Mouse (Mus musculus): Measurements from ENCODE around the gene Zmynd8. TPM values are rescaled to one million over a fixed set of nuclear protein-coding genes. Genes with fewer than 3 reads are reported as not detected.

The Zmynd8 gene
- polyA plus RNA-seq (2015; fragmentation: Nextera tagmentation; extraction: Ambion mirVana) = 69.8 and 81.5 TPM in 2 replicates

DNA sequence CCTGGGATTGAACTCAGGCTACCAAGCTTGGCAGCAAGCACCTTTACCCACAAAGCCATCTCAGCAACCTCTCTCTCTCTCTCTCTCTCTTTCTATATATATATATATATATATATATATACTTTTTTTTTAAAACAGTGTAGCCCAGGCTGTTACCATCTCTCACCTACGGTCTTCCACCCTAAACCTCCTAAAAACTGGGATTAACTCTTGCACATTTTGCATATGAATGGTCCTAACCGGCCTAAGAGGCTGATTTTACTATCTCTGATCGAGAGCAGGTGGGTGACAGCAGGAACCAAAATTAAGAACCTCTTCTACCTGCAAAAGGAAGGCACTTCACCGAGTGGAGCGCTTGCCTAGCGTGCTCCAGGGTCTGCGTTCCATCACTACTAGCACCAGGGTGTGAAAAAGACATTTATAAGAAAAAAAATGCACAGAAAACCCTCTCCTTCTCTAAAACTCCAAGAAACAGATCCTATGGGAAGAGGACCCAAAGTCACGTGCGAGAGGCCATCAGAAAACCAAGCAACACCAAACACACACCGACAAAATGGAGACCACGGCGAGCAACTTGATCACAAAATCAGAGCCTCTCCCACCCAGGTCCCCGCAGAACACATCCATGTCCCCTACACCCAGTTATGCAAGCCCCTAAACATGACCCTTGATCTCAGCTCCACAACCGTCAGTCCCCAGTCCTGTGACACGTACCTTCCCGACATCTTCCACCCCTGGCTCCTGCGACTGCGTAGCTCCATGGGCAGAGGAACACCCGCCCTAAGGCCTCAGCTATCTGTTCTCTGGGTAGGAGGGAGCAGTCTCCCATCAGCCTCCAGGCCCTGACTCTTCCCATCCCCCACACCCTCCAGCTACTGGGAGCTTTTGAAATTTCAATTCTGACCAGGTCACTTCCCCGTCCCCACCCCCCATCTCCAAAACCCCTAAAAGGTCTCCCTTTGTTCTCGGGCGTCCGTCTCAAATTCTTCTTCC is at the start of gene Zmynd8:
Zmynd8 (minus strand) TSS at position 815 of the 993 bp plus-strand sequence.
- no peak for ATAC-seq
- Histone ChIP-seq H3K27me3 (replicated peaks; ENCODE audit: control insufficient read depth, insufficient read depth, low read length) (no peaks in the 10 kb centered on the region), H3K27ac (ENCODE audit: low read length) (no peak within 1 kb of the TSS), H3K9ac (replicated peaks; ENCODE audit: low read depth, low read length) (no peak within 1 kb of the TSS), H3K4me1 (replicated peaks; ENCODE audit: control insufficient read depth, insufficient read depth, low read length) (peaks cover 8% of the 10 kb centered on the region; the same call in 1 of the 2 replicates), H3K36me3 (ENCODE audit: control insufficient read depth, insufficient read depth) (no peaks in the 10 kb centered on the region), H3K9me3 (ENCODE audit: control insufficient read depth, low read length) (no peaks in the 10 kb centered on the region), H3K4me2 (ENCODE audit: low read length) (no peak within 1 kb of the TSS), H3K4me3 (replicated peaks; ENCODE audit: low read length) (no peak within 1 kb of the TSS)
- WGBS = 43% methylated on average over 23 of the region's 23 CpGs

DNA sequence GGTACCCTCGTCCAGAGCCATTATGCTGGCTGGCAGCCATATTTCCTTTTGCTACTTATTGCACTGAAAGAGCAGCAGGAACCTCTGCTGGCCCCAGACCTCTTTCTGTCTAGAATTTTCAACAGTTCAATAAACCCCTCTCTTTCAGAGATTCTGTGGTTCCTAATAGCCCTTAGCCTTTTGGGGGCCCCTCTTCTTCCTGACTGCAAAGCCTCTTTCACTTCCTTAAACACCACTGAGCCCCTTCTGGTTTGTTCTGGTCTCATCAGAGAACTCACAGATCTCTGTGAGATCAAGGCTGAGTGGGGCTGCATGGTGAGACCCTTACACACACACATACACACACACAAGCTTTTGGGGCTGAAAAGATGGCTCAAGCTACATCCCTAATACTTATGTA is 49.2 kb upstream of the Zmynd8 start:
- 31% methylated on average over 1 of the region's 1 CpGs for WGBS
- H3K36me3 ChIP-seq (ENCODE audit: control insufficient read depth, insufficient read depth) = no peaks in the 10 kb centered on the region
- no peak overlapping the region for H3K4me3 ChIP-seq (replicated peaks; ENCODE audit: low read length)
- no peak overlapping the region for H3K9ac ChIP-seq (replicated peaks; ENCODE audit: low read depth, low read length)
- no peaks in the 10 kb centered on the region for H3K27me3 ChIP-seq (replicated peaks; ENCODE audit: control insufficient read depth, insufficient read depth, low read length)
- no peaks in the 10 kb centered on the region for H3K4me1 ChIP-seq (replicated peaks; ENCODE audit: control insufficient read depth, insufficient read depth, low read length)
- ATAC-seq = no peak
- no peak overlapping the region for H3K27ac ChIP-seq (ENCODE audit: low read length)
- no peak overlapping the region for H3K4me2 ChIP-seq (ENCODE audit: low read length)
- no peaks in the 10 kb centered on the region for H3K9me3 ChIP-seq (ENCODE audit: control insufficient read depth, low read length)

DNA sequence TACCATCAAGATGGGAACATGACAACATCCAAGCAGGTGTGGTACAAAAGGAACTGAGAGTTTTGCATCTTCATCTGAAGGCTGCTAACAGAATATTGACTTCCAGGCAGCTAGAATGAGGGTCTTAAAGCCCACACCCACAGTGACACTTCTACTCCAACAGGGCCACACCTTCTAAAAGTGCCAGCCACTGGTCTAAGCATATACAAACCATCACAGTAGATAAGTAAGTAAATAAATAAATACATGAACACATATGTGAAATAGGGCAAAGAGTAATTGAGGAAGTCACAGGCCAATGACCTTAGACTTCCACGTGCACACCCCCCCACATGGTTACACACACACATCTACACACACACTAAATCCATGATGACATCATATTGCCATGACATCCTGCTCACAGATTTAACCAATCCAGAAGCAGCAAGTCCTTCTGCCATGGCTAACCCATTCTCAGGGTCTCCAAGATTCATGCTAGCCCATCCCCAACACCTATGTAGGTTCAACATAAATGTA is 47.3 kb upstream of the Zmynd8 start:
- no peaks in the 10 kb centered on the region for H3K36me3 ChIP-seq (ENCODE audit: control insufficient read depth, insufficient read depth)
- no peak overlapping the region for H3K4me3 ChIP-seq (replicated peaks; ENCODE audit: low read length)
- no peaks in the 10 kb centered on the region for H3K4me1 ChIP-seq (replicated peaks; ENCODE audit: control insufficient read depth, insufficient read depth, low read length)
- H3K9me3 ChIP-seq (ENCODE audit: control insufficient read depth, low read length) = no peaks in the 10 kb centered on the region
- ATAC-seq = no peak
- H3K27ac ChIP-seq (ENCODE audit: low read length) = no peak overlapping the region
- 87% methylated on average over 1 of the region's 1 CpGs for WGBS
- no peak overlapping the region for H3K9ac ChIP-seq (replicated peaks; ENCODE audit: low read depth, low read length)
- H3K4me2 ChIP-seq (ENCODE audit: low read length) = no peak overlapping the region
- no peaks in the 10 kb centered on the region for H3K27me3 ChIP-seq (replicated peaks; ENCODE audit: control insufficient read depth, insufficient read depth, low read length)

DNA sequence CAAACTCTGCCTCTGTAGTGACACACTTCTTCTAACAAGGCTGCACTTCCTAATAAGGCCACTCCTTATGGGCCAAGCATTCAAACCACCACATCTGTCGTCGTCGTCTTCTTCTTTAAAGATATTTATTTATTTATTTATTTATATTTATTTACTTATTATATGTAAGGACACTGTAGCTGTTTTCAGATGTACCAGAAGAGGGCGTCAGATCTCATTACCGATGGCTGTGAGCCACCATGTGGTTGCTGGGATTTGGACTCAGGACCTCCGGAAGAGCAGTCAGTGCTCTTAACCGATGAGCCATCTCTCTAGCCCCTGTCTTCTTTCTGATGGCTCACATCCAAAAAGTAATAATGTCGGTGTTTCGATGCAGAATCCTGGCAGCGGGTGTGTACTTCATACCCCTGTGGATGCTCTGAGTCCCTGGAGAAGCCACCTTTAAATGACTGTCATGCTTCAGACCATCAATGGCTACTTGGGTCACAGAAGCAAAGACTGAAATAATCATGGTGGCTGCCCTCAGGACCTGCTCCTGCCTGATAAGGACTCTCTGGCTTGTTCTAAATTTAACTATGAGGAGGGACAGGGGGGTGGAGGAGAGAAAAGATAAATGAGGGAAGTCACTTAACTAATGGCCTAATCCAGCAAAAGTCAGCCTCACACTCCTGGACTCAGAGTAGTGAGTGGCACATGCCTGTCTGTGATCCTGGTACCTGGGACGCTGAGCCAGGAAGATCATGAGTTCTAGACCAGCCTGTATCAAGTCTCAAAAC is 45.9 kb upstream of the Zmynd8 start:
- Histone ChIP-seq H3K27me3 (replicated peaks; ENCODE audit: control insufficient read depth, insufficient read depth, low read length) (no peaks in the 10 kb centered on the region), H3K4me2 (ENCODE audit: low read length) (no peak overlapping the region), H3K36me3 (ENCODE audit: control insufficient read depth, insufficient read depth) (no peaks in the 10 kb centered on the region), H3K4me1 (replicated peaks; ENCODE audit: control insufficient read depth, insufficient read depth, low read length) (no peaks in the 10 kb centered on the region), H3K9ac (replicated peaks; ENCODE audit: low read depth, low read length) (no peak overlapping the region), H3K9me3 (ENCODE audit: control insufficient read depth, low read length) (no peaks in the 10 kb centered on the region), H3K4me3 (replicated peaks; ENCODE audit: low read length) (no peak overlapping the region), H3K27ac (ENCODE audit: low read length) (no peak overlapping the region)
- ATAC-seq = no peak
- 78% methylated on average over 11 of the region's 11 CpGs for WGBS

DNA sequence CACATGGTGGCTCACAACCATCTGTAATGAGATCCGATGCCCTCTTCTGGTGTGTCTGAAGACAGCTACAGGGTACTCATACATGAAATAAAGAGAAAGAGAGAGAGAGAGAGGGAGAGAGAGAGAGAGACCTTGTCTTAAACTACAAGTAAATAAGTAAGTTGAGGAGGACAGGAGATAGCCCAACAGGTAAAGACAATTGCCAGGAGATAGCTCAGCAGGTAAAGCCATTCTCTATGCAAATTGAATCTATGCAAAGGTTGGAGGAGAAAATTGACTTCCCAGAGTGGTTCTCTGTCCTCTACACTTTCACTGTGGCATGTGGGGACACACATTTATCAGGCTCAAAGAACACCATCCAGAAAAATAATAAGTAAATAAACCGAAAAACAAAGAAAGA is 44.3 kb upstream of the Zmynd8 start:
- no peak overlapping the region for H3K4me2 ChIP-seq (ENCODE audit: low read length)
- no peak overlapping the region for H3K9ac ChIP-seq (replicated peaks; ENCODE audit: low read depth, low read length)
- H3K27ac ChIP-seq (ENCODE audit: low read length) = no peak overlapping the region
- no peaks in the 10 kb centered on the region for H3K4me1 ChIP-seq (replicated peaks; ENCODE audit: control insufficient read depth, insufficient read depth, low read length)
- no peaks in the 10 kb centered on the region for H3K27me3 ChIP-seq (replicated peaks; ENCODE audit: control insufficient read depth, insufficient read depth, low read length)
- no peaks in the 10 kb centered on the region for H3K9me3 ChIP-seq (ENCODE audit: control insufficient read depth, low read length)
- 98% methylated on average over 2 of the region's 2 CpGs for WGBS
- no peaks in the 10 kb centered on the region for H3K36me3 ChIP-seq (ENCODE audit: control insufficient read depth, insufficient read depth)
- no peak overlapping the region for H3K4me3 ChIP-seq (replicated peaks; ENCODE audit: low read length)
- ATAC-seq = no peak

DNA sequence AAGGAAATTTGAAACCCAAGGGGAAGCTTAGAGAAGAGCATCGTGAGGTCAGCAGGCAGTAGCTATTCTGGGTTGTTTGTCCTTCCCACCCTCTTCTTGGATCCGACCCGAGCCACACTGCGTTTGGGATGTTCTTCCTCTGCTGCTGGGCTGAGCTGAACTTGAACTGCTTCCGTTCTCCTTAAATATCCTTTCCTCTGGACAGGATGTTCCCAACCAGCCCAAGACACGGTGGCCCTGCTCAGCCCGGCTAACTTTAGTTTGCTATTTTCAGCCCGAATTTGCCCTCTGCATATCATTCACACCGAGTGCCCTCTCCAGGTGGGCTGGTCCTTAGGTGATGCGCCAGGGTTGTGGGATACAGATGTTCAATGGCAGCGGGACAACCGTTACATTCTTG is 37.3 kb upstream of the Zmynd8 start:
- H3K4me1 ChIP-seq (replicated peaks; ENCODE audit: control insufficient read depth, insufficient read depth, low read length) = no peaks in the 10 kb centered on the region
- 74% methylated on average over 12 of the region's 12 CpGs for WGBS

DNA sequence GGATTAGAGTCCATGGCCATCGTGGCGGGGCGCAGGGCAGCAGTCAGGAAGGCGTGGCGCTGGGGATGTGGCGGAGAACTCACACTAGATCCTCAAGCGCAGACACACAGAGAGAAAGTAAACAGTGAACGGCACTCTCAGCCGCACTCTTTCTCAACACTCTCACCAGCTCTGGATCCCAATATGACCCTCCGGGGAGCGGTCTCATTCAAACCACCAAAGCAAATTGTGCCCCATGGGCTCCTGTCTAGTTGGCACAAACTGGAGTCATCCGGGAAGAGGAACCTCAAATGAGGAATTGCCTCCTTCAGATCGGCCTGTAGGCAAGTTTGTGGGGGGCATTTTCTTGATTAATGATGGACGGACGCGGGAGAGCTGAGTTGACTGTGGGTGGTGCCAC is 28.9 kb upstream of the Zmynd8 start:
- Histone ChIP-seq H3K4me2 (ENCODE audit: low read length) (no peak overlapping the region), H3K27me3 (replicated peaks; ENCODE audit: control insufficient read depth, insufficient read depth, low read length) (no peaks in the 10 kb centered on the region), H3K4me3 (replicated peaks; ENCODE audit: low read length) (no peak overlapping the region), H3K9me3 (ENCODE audit: control insufficient read depth, low read length) (no peaks in the 10 kb centered on the region), H3K9ac (replicated peaks; ENCODE audit: low read depth, low read length) (no peak overlapping the region), H3K27ac (ENCODE audit: low read length) (no peak overlapping the region), H3K36me3 (ENCODE audit: control insufficient read depth, insufficient read depth) (no peaks in the 10 kb centered on the region), H3K4me1 (replicated peaks; ENCODE audit: control insufficient read depth, insufficient read depth, low read length) (no peaks in the 10 kb centered on the region)
- ATAC-seq = no peak
- 94% methylated on average over 16 of the region's 16 CpGs for WGBS

More for the DNA sequence above, 37.3 kb upstream of the Zmynd8 start:
- Histone ChIP-seq H3K9ac (replicated peaks; ENCODE audit: low read depth, low read length) (no peak overlapping the region), H3K4me2 (ENCODE audit: low read length) (no peak overlapping the region), H3K9me3 (ENCODE audit: control insufficient read depth, low read length) (no peaks in the 10 kb centered on the region), H3K27ac (ENCODE audit: low read length) (no peak overlapping the region), H3K4me3 (replicated peaks; ENCODE audit: low read length) (no peak overlapping the region), H3K36me3 (ENCODE audit: control insufficient read depth, insufficient read depth) (no peaks in the 10 kb centered on the region), H3K27me3 (replicated peaks; ENCODE audit: control insufficient read depth, insufficient read depth, low read length) (no peaks in the 10 kb centered on the region)
- no peak for ATAC-seq

DNA sequence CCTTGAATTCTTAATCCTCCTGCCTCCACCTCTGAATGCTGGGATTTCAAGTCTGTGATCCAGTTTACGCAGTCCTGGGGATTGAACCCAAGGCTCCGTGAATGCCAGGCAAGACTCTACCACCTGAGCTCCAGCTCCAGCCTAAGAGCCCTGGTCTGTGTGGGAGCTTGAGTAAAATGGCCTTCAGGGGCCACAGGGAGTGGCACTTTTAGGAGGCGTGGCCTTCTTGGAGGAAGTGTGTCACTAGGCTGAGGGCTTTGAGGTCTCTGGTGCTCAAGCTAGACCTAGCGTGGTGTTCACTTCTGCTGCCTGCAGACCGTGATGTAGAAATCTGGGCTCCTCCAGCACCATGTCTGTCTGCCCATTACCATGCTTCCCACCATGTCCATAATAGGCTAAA is 27.4 kb upstream of the Zmynd8 start:
- WGBS = 95% methylated on average over 5 of the region's 5 CpGs
- Histone ChIP-seq H3K27ac (ENCODE audit: low read length) (no peak overlapping the region), H3K9ac (replicated peaks; ENCODE audit: low read depth, low read length) (no peak overlapping the region), H3K9me3 (ENCODE audit: control insufficient read depth, low read length) (no peaks in the 10 kb centered on the region), H3K4me2 (ENCODE audit: low read length) (no peak overlapping the region), H3K27me3 (replicated peaks; ENCODE audit: control insufficient read depth, insufficient read depth, low read length) (no peaks in the 10 kb centered on the region), H3K4me1 (replicated peaks; ENCODE audit: control insufficient read depth, insufficient read depth, low read length) (no peaks in the 10 kb centered on the region), H3K36me3 (ENCODE audit: control insufficient read depth, insufficient read depth) (no peaks in the 10 kb centered on the region), H3K4me3 (replicated peaks; ENCODE audit: low read length) (no peak overlapping the region)
- no peak for ATAC-seq

DNA sequence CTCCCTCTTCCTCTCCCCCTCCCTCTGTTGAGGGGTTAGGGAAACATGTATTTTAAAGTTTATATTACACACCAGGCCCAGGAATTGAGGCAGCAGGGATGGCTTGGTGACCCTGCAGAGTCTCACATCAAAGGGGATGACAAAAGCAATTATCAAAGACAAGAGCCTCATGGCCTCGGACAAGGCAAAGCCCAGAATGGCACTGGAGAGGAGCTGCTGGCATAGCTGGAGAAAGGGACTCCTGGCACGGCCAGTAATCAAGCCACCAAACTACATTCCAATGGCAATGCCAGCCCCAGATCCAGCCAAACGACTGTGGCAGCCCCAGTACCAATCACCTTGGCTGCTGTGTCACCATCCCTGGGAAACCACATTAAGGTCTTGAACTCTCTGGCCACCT is 26.3 kb upstream of the Zmynd8 start:
- 63% methylated on average over 3 of the region's 3 CpGs for WGBS
- H3K4me1 ChIP-seq (replicated peaks; ENCODE audit: control insufficient read depth, insufficient read depth, low read length) = no peaks in the 10 kb centered on the region
- H3K4me2 ChIP-seq (ENCODE audit: low read length) = no peak overlapping the region
- H3K9ac ChIP-seq (replicated peaks; ENCODE audit: low read depth, low read length) = no peak overlapping the region
- no peaks in the 10 kb centered on the region for H3K27me3 ChIP-seq (replicated peaks; ENCODE audit: control insufficient read depth, insufficient read depth, low read length)
- H3K9me3 ChIP-seq (ENCODE audit: control insufficient read depth, low read length) = no peaks in the 10 kb centered on the region
- H3K4me3 ChIP-seq (replicated peaks; ENCODE audit: low read length) = no peak overlapping the region
- no peaks in the 10 kb centered on the region for H3K36me3 ChIP-seq (ENCODE audit: control insufficient read depth, insufficient read depth)
- no peak overlapping the region for H3K27ac ChIP-seq (ENCODE audit: low read length)
- no peak for ATAC-seq
